Mouse (Mus musculus): ENCODE data around the gene Supt3.

DNA sequence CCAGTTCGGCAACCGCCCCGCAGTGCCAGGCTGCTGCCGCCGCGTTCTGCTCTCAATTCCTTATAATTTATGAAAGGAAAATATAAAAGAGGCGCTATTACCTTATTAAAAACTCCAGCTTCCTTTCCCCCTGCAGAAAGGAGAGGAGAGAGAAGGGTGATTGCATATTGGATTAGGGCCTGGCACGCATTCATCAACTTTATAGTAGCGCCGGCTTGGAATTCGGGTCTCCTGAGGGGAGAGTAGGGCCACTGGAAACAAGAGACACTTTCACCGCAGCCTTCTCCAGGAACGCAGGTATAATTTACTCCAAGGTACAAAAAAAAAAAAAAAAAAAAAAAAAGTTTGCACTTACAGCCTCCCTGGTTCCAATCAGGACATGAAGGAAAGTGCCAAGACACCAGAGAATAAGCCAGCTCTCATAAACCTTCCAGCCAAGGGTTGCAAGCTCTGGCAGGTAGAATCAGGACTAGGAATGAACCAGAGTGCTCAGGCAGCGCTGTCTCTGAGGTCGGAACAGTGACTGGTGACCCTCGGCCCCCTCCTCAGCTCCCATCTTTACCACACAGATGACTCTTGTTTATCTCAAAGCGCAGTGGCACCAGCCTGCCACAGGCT, 374.5 kb downstream of the Supt3 start:
- TF ChIP-seq CTCF (IDR thresholded peaks at IDR 0.05; ENCODE audit: borderline replicate concordance, extremely low read depth, insufficient read depth, insufficient read length) (no peak), POLR2A (IDR thresholded peaks at IDR 0.05; ENCODE audit: borderline replicate concordance, extremely low read depth, insufficient read depth, insufficient read length, poor library complexity, severe bottlenecking) (no peak)
